Mouse (Mus musculus) hindbrain, embryonic 12.5 days (tissue): ENCODE data around the gene Cd300lg. TPM values are rescaled to one million over a fixed set of nuclear protein-coding genes. Genes with fewer than 3 reads are reported as not detected.

Experiments used
- ATAC-seq: fragments of 200-750 bp; cut with Nextera tagmentation; 2 replicates; pipeline ENCODE4 v1.8.0; 2017; ENCODE audit warnings: moderate TSS enrichment; ENCODE audit not compliant: low FRiP score
- H3K27ac ChIP-seq: fragments of 300-500 bp; sonication (generic); 2 replicates; pipeline ENCODE4 v1.5.1; 2016; ENCODE audit warnings: mild to moderate bottlenecking
- H3K27me3 ChIP-seq: fragments of 300-500 bp; sonication (generic); 2 replicates; pipeline ENCODE4 v1.6.1; 2016; ENCODE audit warnings: mild to moderate bottlenecking
- H3K36me3 ChIP-seq: fragments of 300-500 bp; sonication (generic); 2 replicates; pipeline ENCODE4 v1.6.1; 2016; ENCODE audit warnings: mild to moderate bottlenecking
- H3K4me1 ChIP-seq: fragments of 300-500 bp; sonication (generic); 2 replicates; pipeline ENCODE4 v1.6.1; 2016
- H3K4me2 ChIP-seq: fragments of 300-500 bp; sonication (generic); replicated peaks from 2 replicates; pipeline ENCODE4 v1.6.1; 2016; ENCODE audit warnings: mild to moderate bottlenecking
- H3K4me3 ChIP-seq: fragments of 300-500 bp; sonication (generic); 2 replicates; pipeline ENCODE4 v1.5.1; 2016; ENCODE audit warnings: mild to moderate bottlenecking
- H3K9ac ChIP-seq: fragments of 300-500 bp; sonication (generic); 2 replicates; pipeline ENCODE4 v1.6.1; 2016; ENCODE audit warnings: mild to moderate bottlenecking, moderate library complexity
- H3K9me3 ChIP-seq: fragments of 300-500 bp; sonication (generic); replicated peaks from 2 replicates; pipeline ENCODE4 v1.6.1; 2016; ENCODE audit warnings: mild to moderate bottlenecking
- WGBS: fragments of 180-500 bp; shearing (Covaris S2); methylation state at CpG from one replicate; pipeline ENCODE4 v1.1.7; 2016; 5-methylcytosine and 5-hydroxymethylcytosine counted together
- polyA plus RNA-seq: library from polyadenylated mRNA; unstranded; fragments of >200 nt; fragmentation: Nextera tagmentation; extraction: Ambion mirVana; gene quantifications from 2 replicates; pipeline ENCODE4 v1.2.1, GENCODE M21; 2016

Gene Cd300lg
- polyA plus RNA-seq, 1 experiment from 2014 or later: 0.12 TPM

DNA sequence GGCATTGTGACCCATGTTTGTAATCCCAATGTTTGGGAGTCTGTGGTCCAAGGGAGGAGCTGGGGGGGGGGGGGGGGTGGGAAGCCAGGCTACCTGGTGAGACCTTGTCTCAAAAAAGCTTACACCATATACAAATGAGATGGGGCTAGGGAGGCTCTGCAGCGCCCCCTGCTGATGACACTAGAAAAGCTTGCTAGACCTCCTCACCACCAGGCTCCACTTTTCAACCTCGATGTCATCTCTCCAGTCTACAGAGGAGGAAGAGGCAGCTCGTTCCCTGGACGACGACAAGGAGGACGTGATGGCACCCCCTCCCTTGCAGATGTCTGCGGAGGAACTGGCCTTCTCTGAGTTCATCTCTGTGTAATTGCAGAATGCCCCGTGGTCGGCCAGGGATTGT is 12.5 kb downstream of the Cd300lg start:
- no peak overlapping the region for H3K4me3 ChIP-seq
- no peaks in the 10 kb centered on the region; the same call in 1 of the 2 replicates for H3K27me3 ChIP-seq
- H3K27ac ChIP-seq: no peak overlapping the region
- WGBS: 23% methylated on average over 9 of the region's 9 CpGs
- H3K9me3 ChIP-seq: no peaks in the 10 kb centered on the region
- ATAC-seq: no peak
- no peak overlapping the region for H3K9ac ChIP-seq
- no peak overlapping the region for H3K4me2 ChIP-seq
- H3K4me1 ChIP-seq: no peaks in the 10 kb centered on the region
- H3K36me3 ChIP-seq: peaks cover 3% of the 10 kb centered on the region; the same call in 1 of the 2 replicates

DNA sequence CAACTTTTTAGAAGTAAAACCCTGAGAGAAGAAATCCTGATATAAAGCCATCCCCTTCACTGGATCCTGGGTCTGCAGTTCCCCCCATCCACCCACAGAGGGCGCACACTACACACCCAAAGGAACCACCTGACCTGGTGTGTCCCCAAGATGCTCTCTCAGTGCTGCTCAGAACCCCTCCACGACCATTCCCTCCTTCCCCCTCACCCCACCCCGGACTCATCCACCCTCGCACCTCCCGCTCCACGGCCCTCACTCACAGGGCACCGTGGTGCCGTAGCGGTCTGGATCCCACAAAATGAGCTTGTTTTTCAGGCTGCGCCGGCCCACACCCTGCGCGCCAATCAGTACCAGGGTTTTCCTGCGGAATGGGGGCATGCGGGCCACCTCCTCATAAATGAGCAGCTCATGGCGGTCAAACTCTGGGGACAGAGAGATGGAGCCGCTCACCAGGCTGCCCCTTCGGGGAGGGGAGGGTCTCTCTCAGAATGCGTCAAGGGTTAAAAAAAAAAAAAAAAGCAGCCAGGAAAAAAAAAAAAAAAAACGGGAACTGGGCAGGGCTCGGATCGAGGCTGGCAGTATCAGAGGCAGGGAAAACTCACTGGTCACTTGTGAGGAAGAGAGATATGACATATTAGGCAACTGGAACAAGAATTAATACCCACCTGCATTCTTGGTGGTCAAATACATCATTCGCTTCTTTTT is 20.1 kb downstream of the Cd300lg start:
- peak overlapping the region; percentile 77 for H3K4me2 ChIP-seq
- H3K9me3 ChIP-seq: no peaks in the 10 kb centered on the region
- peak overlapping the region; percentile 62 for H3K9ac ChIP-seq
- peak overlapping the region; percentile 36 for H3K4me3 ChIP-seq
- peak; percentile 65 for ATAC-seq
- H3K36me3 ChIP-seq: peaks cover 28% of the 10 kb centered on the region
- H3K27me3 ChIP-seq: peaks cover 13% of the 10 kb centered on the region
- peaks cover 6% of the 10 kb centered on the region for H3K4me1 ChIP-seq
- no peak overlapping the region for H3K27ac ChIP-seq
- 4% methylated on average over 22 of the region's 23 CpGs for WGBS

DNA sequence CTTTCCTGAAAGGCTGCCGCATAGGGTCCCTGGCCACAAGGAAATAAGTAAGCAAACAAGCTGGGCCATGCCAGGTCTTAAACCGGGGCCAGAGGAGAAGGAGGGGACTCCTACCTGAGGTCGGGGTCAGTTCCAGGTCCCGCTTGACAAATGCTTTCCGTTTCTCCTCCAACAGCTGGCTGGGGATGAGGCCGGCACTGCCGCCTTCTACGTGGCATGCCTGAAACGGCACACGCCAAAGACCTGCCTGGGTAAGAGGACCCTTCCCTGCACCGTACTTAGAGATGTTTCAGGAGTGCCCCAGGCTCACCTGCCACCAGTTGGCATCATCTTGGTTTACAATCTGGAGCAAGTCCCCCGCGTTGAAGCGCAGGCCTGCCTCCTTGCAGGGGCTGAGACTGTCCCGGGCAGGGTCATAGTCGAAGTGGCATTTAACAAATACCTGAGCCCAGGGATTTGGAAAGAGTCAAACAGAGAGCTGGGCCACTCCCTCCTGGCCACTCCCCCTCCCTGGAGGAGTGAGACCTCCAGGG is 20.7 kb downstream of the Cd300lg start:
- peak overlapping the region; percentile 77; the same call in 1 of the 2 replicates for H3K4me2 ChIP-seq
- H3K36me3 ChIP-seq: peaks cover 28% of the 10 kb centered on the region
- 23% methylated on average over 16 of the region's 16 CpGs for WGBS
- ATAC-seq: no peak
- H3K4me3 ChIP-seq: no peak overlapping the region
- no peak overlapping the region for H3K27ac ChIP-seq
- H3K9ac ChIP-seq: no peak overlapping the region
- peaks cover 13% of the 10 kb centered on the region for H3K27me3 ChIP-seq
- peaks cover 6% of the 10 kb centered on the region for H3K4me1 ChIP-seq
- no peaks in the 10 kb centered on the region for H3K9me3 ChIP-seq

DNA sequence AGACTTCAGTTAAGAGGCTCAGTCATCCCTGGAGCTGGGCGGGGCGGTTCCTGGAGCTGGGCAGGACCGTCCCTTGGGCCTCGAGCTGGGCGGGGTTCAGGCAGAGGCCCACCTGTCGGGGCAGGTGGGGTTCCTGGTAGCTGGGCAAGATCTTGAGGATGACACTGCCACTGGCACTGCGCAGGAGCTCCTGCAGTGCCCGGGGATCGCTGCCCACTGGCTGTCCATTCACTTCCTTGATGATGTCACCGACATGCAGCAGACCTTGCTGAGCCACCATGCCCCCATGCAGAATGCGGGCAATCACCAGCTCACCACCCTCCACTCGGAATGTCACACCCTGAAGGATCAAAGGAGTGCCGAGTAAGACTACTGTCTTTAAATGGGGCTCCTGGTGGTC is 21.8 kb downstream of the Cd300lg start:
- H3K36me3 ChIP-seq: peaks cover 28% of the 10 kb centered on the region
- WGBS: 74% methylated on average over 13 of the region's 13 CpGs
- no peak overlapping the region for H3K27ac ChIP-seq
- no peak overlapping the region for H3K9ac ChIP-seq
- no peaks in the 10 kb centered on the region for H3K9me3 ChIP-seq
- no peak for ATAC-seq
- H3K27me3 ChIP-seq: peaks cover 13% of the 10 kb centered on the region
- no peak overlapping the region for H3K4me3 ChIP-seq
- no peak overlapping the region for H3K4me2 ChIP-seq
- H3K4me1 ChIP-seq: peaks cover 6% of the 10 kb centered on the region

DNA sequence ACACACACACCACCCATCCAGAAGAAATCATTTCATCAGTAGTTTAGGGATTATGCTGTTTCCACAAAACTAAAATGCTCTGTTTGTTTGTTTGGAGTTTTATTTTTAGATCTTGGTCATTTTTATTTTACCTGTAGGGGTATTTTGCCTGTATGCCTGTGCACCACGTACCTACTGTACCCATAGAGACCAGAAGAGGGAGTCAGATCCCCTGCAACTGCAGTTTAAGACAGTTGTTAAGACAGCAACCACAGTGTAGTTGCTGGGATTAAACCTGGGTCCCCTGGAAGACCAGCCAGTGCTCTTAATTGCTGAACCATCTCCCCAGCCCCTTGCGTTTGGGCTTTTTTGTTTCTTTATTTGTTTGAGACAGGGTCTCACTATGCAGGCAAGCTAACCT is 27.7 kb downstream of the Cd300lg start:
- no peak overlapping the region for H3K9ac ChIP-seq
- no peak for ATAC-seq
- peaks cover 12% of the 10 kb centered on the region for H3K4me1 ChIP-seq
- no peak overlapping the region for H3K27ac ChIP-seq
- no peak overlapping the region for H3K4me2 ChIP-seq
- 32% methylated on average over 2 of the region's 2 CpGs for WGBS
- no peaks in the 10 kb centered on the region for H3K27me3 ChIP-seq
- no peaks in the 10 kb centered on the region for H3K9me3 ChIP-seq
- H3K4me3 ChIP-seq: no peak overlapping the region
- H3K36me3 ChIP-seq: no peaks in the 10 kb centered on the region

DNA sequence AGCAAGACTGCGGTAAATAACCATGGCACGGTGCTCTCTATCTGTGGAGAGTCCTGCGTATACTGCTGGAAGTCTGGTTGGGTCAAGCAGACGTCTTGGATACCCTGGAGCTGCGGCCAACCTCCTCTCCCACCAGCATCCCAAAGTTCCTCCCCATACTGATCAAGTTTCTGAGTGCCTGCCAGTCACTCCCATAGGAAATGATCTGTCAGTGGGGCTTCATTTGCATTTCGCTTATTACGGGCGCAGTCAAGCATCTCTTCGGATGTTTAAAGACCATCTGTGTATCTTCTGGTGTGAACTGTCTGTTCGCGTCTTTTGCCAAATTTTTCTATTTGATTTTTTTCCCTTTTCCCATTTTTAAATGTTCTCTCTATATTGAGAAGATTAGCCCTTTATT is 28.3 kb downstream of the Cd300lg start:
- H3K4me2 ChIP-seq: no peak overlapping the region
- H3K27ac ChIP-seq: no peak overlapping the region
- H3K9ac ChIP-seq: no peak overlapping the region
- ATAC-seq: no peak
- no peaks in the 10 kb centered on the region for H3K9me3 ChIP-seq
- no peaks in the 10 kb centered on the region for H3K36me3 ChIP-seq
- H3K27me3 ChIP-seq: no peaks in the 10 kb centered on the region
- H3K4me3 ChIP-seq: no peak overlapping the region
- WGBS: 47% methylated on average over 11 of the region's 11 CpGs
- H3K4me1 ChIP-seq: peaks cover 12% of the 10 kb centered on the region

DNA sequence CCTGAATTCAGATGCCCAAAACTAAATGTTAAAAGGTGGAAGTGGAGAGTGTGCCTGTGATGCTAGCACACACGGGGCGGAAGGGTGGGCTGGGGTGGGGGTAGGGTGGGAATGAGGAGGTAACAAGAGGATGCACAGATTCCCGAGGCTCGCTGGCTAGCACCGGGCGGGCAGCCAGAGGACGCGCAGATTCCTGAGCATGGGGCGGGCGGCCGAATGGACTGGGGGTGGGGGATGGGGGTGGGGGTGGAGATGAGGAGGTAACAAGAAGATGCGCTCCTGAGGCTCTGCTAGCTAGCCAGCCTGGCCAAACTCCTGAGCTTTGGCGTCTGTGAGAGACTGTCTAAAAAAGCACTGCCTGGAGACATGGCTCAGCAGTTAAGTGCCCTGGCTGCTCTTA is 29.1 kb downstream of the Cd300lg start:
- Histone ChIP-seq H3K4me3 (no peak overlapping the region; the same call in 1 of the 2 replicates), H3K27me3 (no peaks in the 10 kb centered on the region), H3K27ac (no peak overlapping the region), H3K4me1 (peaks cover 12% of the 10 kb centered on the region), H3K9me3 (no peaks in the 10 kb centered on the region), H3K4me2 (peak overlapping the region; percentile 23), H3K36me3 (no peaks in the 10 kb centered on the region), H3K9ac (no peak overlapping the region)
- no peak for ATAC-seq
- WGBS: 7% methylated on average over 13 of the region's 13 CpGs

DNA sequence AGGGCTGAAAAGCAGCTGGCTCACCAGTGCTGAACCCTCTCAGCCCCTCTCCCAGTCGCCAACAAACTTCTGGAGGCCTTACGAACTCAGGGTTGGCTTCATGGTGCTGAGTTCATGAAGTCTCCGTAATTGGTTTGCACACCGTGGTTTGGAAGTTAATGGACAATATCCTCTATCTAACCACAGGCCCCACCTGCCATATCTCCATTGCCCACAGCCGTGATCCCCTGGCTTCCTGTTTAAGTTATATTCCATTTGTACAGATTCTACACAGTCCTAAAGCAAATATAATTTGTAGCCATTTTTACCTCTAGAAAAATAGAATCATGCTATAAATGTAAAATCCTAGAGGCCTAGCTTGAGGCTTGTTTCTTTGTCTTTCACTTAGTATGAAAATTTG is 31.4 kb downstream of the Cd300lg start:
- Histone ChIP-seq H3K9me3 (no peaks in the 10 kb centered on the region), H3K27me3 (no peaks in the 10 kb centered on the region), H3K4me3 (no peak overlapping the region), H3K36me3 (peaks cover 6% of the 10 kb centered on the region; the same call in 1 of the 2 replicates), H3K9ac (no peak overlapping the region), H3K4me1 (peaks cover 12% of the 10 kb centered on the region), H3K27ac (no peak overlapping the region), H3K4me2 (no peak overlapping the region)
- 89% methylated on average over 5 of the region's 5 CpGs for WGBS
- ATAC-seq: no peak

DNA sequence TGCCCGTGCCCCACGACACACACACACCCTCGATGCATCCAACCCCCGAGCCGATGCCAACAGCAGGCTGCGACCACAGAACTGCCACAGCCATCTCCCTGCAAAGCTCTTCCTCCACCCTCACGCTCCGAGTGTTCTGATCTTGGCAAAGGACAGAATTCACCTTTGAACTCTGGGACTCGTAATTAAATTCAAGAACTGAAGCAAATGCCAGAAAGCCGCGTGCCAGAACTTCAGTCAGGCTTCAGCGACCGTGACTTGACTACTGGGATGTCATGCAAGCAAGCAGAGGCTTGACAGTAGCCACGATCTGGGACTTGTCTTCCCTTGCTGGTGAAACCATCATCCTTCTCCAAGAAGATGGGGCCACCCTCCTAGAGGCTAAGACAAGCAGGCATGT is 32.4 kb downstream of the Cd300lg start:
- Histone ChIP-seq H3K9me3 (no peaks in the 10 kb centered on the region), H3K27ac (no peak overlapping the region), H3K27me3 (no peaks in the 10 kb centered on the region), H3K9ac (no peak overlapping the region), H3K36me3 (peaks cover 14% of the 10 kb centered on the region), H3K4me1 (peaks cover 12% of the 10 kb centered on the region), H3K4me3 (no peak overlapping the region), H3K4me2 (no peak overlapping the region)
- no peak for ATAC-seq
- 74% methylated on average over 14 of the region's 14 CpGs for WGBS

DNA sequence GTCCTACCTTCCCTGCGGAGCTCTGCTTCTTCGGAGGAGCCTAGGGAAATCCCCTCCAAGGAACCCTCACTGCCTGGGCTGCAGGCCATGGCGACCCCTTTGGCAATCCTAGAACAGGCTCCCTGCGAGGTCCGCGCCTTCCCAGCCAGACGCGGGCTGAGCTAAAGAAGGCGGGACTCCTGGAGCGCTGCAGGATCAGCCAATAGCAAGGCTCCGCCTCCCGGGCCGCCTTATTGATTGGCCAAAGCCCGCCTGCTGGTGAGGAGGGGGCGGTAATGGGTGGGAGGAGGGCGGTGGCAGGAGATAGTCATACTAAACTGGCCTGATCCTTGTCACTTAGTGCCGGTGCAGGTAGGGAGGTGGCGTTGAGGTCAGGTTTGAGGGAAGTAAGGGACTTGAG is 41.0 kb downstream of the Cd300lg start:
- no peaks in the 10 kb centered on the region for H3K9me3 ChIP-seq
- peak; percentile 79 for ATAC-seq
- WGBS: under 1% methylated on average over 18 of the region's 18 CpGs
- H3K4me1 ChIP-seq: peaks cover 33% of the 10 kb centered on the region
- peak overlapping the region; percentile 78 for H3K4me2 ChIP-seq
- peak overlapping the region; percentile 33 for H3K4me3 ChIP-seq
- H3K27me3 ChIP-seq: no peaks in the 10 kb centered on the region
- peak overlapping the region; percentile 19; the same call in 1 of the 2 replicates for H3K27ac ChIP-seq
- peaks cover 22% of the 10 kb centered on the region for H3K36me3 ChIP-seq
- peak overlapping the region; percentile 70 for H3K9ac ChIP-seq

DNA sequence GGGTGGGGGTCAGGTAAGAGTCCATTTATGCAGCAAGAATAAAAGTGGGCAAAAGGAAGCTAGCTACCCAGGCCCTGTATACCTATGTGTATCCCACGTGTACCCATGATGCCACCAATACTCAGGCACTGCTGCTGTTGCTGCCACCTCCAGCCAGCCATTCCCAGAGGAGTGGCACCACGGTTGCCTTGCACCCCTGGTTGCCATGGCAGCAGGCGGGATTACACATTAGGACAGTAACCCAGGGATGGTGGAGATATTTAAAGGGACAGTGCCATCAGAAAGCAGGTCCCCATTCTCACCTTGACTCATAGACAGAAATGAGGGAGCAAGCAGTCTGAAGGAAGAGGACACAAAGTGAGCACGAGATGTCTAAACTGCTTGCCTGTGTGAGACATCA is 41.9 kb downstream of the Cd300lg start:
- H3K27ac ChIP-seq: no peak overlapping the region
- 45% methylated on average over 4 of the region's 4 CpGs for WGBS
- H3K4me2 ChIP-seq: peak overlapping the region; percentile 78; the same call in 1 of the 2 replicates

DNA sequence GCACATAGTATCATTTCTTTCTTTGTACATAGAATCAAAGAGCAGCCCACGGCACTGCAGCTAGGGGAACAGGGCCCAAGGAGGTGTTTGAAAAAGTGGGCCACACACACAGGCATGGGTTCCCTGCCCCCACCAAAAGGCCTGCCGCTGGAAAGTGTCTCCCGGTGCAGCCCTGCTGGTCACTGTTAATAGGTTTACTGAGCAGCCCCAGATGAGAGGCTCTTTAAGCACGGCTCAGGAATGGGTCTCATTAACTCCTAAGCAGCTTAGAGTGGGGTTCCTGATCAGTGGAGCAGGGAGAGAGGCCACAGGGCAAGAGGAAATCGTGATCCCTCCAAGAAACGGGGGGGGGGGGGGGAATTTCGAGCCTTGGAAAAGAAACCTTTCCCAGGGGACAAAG is 42.9 kb downstream of the Cd300lg start:
- no peak overlapping the region for H3K4me2 ChIP-seq
- H3K36me3 ChIP-seq: peaks cover 7% of the 10 kb centered on the region; the same call in 1 of the 2 replicates
- no peaks in the 10 kb centered on the region for H3K9me3 ChIP-seq
- H3K9ac ChIP-seq: no peak overlapping the region
- 45% methylated on average over 7 of the region's 7 CpGs for WGBS
- ATAC-seq: no peak
- H3K27ac ChIP-seq: no peak overlapping the region
- no peaks in the 10 kb centered on the region for H3K27me3 ChIP-seq
- H3K4me3 ChIP-seq: no peak overlapping the region
- peaks cover 39% of the 10 kb centered on the region for H3K4me1 ChIP-seq

More for the DNA sequence above, 41.9 kb downstream of the Cd300lg start:
- Histone ChIP-seq H3K36me3 (peaks cover 14% of the 10 kb centered on the region), H3K9me3 (no peaks in the 10 kb centered on the region), H3K4me3 (no peak overlapping the region), H3K27me3 (no peaks in the 10 kb centered on the region), H3K4me1 (peaks cover 33% of the 10 kb centered on the region), H3K9ac (no peak overlapping the region; the same call in 1 of the 2 replicates)
- no peak for ATAC-seq

DNA sequence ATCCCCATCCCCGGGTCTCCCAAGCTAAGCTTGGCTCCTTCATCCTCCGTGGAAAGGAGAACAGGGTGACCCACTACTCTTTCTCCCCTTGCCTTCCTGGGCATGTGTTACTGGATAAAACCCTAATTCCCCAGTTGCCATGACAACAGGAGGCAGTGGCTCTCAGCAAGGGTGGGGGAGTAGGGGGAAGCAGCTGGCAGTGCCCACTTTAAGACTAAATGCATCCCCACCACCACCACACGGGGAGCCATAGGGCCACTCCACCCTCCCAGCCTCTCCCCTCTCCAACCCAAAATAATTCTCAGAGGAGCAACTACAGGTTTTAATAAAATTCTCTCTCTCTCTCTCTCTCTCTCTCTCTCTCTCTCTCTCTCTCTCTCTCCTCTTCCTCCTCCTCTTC is 45.0 kb downstream of the Cd300lg start:
- H3K9ac ChIP-seq: peak overlapping the region; percentile 75
- H3K4me3 ChIP-seq: peak overlapping the region; percentile 62

More for the DNA sequence above, 45.0 kb downstream of the Cd300lg start:
- Histone ChIP-seq H3K9me3 (no peaks in the 10 kb centered on the region), H3K27me3 (no peaks in the 10 kb centered on the region), H3K4me1 (peaks cover 46% of the 10 kb centered on the region), H3K27ac (peak overlapping the region; percentile 96), H3K36me3 (no peaks in the 10 kb centered on the region), H3K4me2 (peak overlapping the region; percentile 80)
- ATAC-seq: no peak
- WGBS: 0% methylated on average over 3 of the region's 3 CpGs
